Mouse (Mus musculus): ENCODE results near the gene Pde6g. TPM values are rescaled to one million over a fixed set of nuclear protein-coding genes. Genes with fewer than 3 reads are reported as not detected.

Pde6g gene
- total and polyA plus RNA-seq, 3 experiments: 0.52 to 0.76 (median 0.53) TPM

DNA sequence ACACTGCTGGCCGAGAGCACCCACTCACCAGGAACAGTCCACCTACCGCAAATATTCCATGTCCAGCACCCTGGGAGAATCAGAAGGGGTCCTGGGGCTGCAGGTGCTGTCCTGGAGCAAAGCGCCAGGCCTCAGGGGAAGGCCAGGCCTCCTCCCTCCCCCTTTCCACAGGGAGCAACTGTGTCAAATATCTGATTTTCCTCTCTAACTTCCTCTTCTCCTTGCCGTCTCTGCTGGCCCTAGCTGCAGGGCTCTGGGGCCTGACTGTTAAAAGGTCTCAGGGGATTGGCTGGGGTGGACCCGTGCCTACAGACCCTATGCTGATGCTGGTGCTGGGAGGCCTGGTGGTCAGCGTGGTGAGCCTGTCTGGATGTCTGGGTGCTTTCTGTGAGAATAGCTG, 9.2 kb downstream of the Pde6g start:
- Histone ChIP-seq H3K27me3 (ENCODE audit: control insufficient read depth, insufficient read depth, low read length) (no peaks in the 10 kb centered on the region), H3K36me3 (ENCODE audit: control insufficient read depth, insufficient read depth, low read length) (no peaks in the 10 kb centered on the region), H3K79me2 (replicated peaks; ENCODE audit: control insufficient read depth, insufficient read depth, low read length) (no peaks in the 10 kb centered on the region), H3K4me3 (no peak overlapping the region), H3K9ac (ENCODE audit: low read depth, low read length) (no peak overlapping the region), H3K4me1 (ENCODE audit: control insufficient read depth, insufficient read depth, low read length) (no peaks in the 10 kb centered on the region), H3K27ac (no peak overlapping the region)
- DNase-seq: no peak
- WGBS: 64% methylated on average over 6 of the region's 6 CpGs
- TF ChIP-seq POLR2A (IDR thresholded peaks at IDR 0.05; ENCODE audit: insufficient read depth, low read depth, low read length): no peak
- no peak for TF ChIP-seq CTCF (IDR thresholded peaks at IDR 0.05)
- no peak for TF ChIP-seq EP300 (IDR thresholded peaks at IDR 0.05; ENCODE audit: insufficient read depth, low read depth, low read length)
- intact Hi-C loops (cut with DNase I): no loop called here

DNA sequence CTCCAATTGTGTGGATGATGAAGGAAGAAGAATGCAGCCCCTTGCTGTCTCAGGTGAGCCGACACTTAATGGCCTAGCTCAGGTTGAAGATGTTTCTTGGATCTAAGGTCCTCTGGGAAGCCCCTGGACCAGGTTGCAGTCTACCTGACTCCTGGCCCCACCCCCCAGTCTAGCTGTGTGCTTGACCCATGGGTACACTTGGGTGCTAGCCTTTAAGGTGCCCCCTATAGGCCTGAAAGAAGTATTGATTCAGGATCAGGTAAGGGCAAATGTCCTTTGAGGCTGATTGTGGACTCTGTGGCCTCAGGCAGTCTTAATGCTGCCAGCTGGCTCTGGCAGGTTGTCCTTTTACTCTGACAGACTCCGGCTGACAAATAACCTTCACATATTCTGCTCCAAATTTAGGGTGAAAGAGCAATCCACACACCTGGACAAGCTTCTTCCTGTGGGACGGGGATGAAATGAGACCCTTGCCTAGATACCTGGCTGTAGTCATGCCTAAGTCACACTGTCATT, 10.5 kb downstream of the Pde6g start:
- no peak overlapping the region for H3K4me3 ChIP-seq
- TF ChIP-seq POLR2A (IDR thresholded peaks at IDR 0.05; ENCODE audit: insufficient read depth, low read depth, low read length) (no peak), EP300 (IDR thresholded peaks at IDR 0.05; ENCODE audit: insufficient read depth, low read depth, low read length) (no peak), CTCF (IDR thresholded peaks at IDR 0.05) (no peak)
- WGBS: 88% methylated on average over 3 of the region's 3 CpGs
- no peak for DNase-seq
- no peaks in the 10 kb centered on the region for H3K79me2 ChIP-seq (replicated peaks; ENCODE audit: control insufficient read depth, insufficient read depth, low read length)
- H3K27me3 ChIP-seq (ENCODE audit: control insufficient read depth, insufficient read depth, low read length): no peaks in the 10 kb centered on the region
- no peaks in the 10 kb centered on the region for H3K36me3 ChIP-seq (ENCODE audit: control insufficient read depth, insufficient read depth, low read length)
- peaks cover 1% of the 10 kb centered on the region; the same call in 1 of the 2 replicates for H3K4me1 ChIP-seq (ENCODE audit: control insufficient read depth, insufficient read depth, low read length)
- H3K9ac ChIP-seq (ENCODE audit: low read depth, low read length): no peak overlapping the region
- intact Hi-C loops (cut with DNase I): no loop called here
- H3K27ac ChIP-seq: no peak overlapping the region

DNA sequence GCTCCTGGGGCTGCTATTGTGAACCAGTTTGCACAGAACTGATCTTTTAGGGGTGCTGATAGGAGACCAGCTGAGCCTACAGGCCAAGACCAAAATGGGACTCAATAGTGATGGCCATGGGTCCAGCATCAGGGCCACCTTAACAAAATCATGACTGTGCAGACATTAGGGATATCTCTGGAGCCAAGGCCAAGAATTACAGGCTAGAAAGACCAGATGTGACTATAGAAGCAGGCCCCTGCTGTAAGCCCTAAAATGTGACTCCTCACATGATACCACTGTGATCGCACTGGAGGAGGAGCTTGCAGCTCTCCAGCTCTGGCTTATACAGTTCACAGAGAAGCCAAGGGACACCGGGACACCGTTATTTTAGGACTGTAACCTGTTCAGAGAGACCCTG, 11.0 kb downstream of the Pde6g start, which contains the start of gene Tspan10:
Gene Tspan10, plus strand, starts transcription at position 301 of the 400 bp plus-strand sequence.
- Histone ChIP-seq H3K27ac (no peak within 1 kb of the TSS), H3K36me3 (ENCODE audit: control insufficient read depth, insufficient read depth, low read length) (no peaks in the 10 kb centered on the region), H3K9ac (ENCODE audit: low read depth, low read length) (no peak within 1 kb of the TSS), H3K79me2 (replicated peaks; ENCODE audit: control insufficient read depth, insufficient read depth, low read length) (no peaks in the 10 kb centered on the region), H3K4me1 (ENCODE audit: control insufficient read depth, insufficient read depth, low read length) (peaks cover 1% of the 10 kb centered on the region; the same call in 1 of the 2 replicates), H3K4me3 (no peak within 1 kb of the TSS), H3K27me3 (ENCODE audit: control insufficient read depth, insufficient read depth, low read length) (no peaks in the 10 kb centered on the region)
- no peak for DNase-seq
- intact Hi-C loops (cut with DNase I): no loop called here
- whole genome bisulfite sequencing: 86% methylated on average over 3 of the region's 3 CpGs
- no peak for TF ChIP-seq CTCF (IDR thresholded peaks at IDR 0.05)
- TF ChIP-seq POLR2A (IDR thresholded peaks at IDR 0.05; ENCODE audit: insufficient read depth, low read depth, low read length): no peak
- no peak for TF ChIP-seq EP300 (IDR thresholded peaks at IDR 0.05; ENCODE audit: insufficient read depth, low read depth, low read length)

DNA sequence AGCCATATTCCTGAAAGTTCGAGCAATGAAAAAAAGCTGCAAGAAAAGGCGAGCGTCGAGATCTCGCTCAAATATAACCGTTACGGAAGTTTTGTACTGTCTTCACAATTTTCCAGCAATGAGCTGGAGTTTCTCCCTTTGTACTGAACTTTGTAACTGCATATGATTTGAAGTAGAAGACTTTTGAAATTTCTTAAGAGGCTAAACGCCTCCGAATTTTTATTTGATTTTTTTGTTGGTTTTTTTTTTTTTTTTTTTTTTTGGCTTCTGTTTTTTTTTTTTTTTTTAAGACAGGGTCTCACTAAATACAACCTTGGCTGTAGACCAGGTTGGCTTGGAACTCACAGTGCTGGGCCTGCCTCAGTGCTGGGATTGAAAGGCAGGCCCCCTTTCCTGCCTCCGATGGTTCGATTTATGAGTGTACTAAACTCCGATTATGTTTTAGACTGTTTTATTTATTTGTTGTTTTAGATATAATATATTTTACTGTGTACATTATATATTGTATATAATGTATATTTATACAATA, 15.4 kb downstream of the Pde6g start:
- Histone ChIP-seq H3K79me2 (replicated peaks; ENCODE audit: control insufficient read depth, insufficient read depth, low read length) (peaks cover 9% of the 10 kb centered on the region), H3K4me3 (peak overlapping the region; percentile 80), H3K36me3 (ENCODE audit: control insufficient read depth, insufficient read depth, low read length) (peaks cover 7% of the 10 kb centered on the region), H3K9ac (ENCODE audit: low read depth, low read length) (peak overlapping the region; percentile 74), H3K27me3 (ENCODE audit: control insufficient read depth, insufficient read depth, low read length) (no peaks in the 10 kb centered on the region), H3K4me1 (ENCODE audit: control insufficient read depth, insufficient read depth, low read length) (peaks cover 5% of the 10 kb centered on the region), H3K27ac (peak overlapping the region; percentile 89)
- DNase-seq: no peak
- intact Hi-C loops (cut with DNase I): loop anchor here (2.0 kb wide), 1 partner anchor 19 kb away; no protein-coding TSS in a partner anchor
- 0 out of 2 replicates have a peak, but pooled peaks have one; percentile 2 for TF ChIP-seq EP300 (IDR thresholded peaks at IDR 0.05; ENCODE audit: insufficient read depth, low read depth, low read length)
- TF ChIP-seq CTCF (IDR thresholded peaks at IDR 0.05): no peak
- WGBS: 24% methylated on average over 12 of the region's 12 CpGs

DNA sequence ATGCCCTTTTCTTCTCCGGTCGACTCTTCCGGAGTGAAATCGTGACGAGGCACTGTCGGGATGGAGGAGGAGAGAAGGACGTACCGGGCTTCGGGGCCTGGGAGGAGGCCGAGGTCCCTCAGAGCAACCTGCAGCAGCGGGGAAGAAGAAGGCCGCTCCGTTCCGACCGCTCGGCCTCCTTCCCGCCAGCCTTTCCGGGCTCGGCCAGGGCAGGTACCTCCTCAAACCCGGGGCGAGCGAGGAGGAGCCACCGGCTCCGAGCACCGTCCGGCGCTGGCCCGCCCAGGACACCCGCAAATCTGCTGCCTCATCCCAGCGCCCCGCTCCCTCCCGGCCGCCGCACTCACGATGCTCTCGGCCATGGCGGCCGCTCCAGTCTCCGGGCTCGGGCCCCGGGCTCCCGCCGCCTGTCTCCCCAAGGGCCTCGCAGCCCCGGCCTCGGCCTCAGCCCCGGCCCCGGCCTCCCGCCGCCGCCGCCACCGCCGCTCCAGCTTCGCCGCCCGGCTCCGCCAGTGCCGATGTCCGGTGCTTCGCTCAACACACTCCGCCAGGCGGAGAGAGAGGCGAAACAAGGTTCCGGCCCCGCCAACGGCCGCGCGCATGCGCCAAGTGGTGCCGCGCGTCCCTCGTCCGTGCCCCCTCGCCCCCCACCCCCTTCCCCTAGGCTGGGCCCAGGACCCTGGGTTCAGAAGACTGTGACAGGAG, 16.0 kb downstream of the Pde6g start, which contains the start of gene Nploc4:
Gene Nploc4, minus strand, starts transcription at position 557 of the 705 bp plus-strand sequence.
- under 1% methylated on average over 68 of the region's 77 CpGs for WGBS
- peak; percentile 90 to 95 for DNase-seq
- H3K4me1 ChIP-seq (ENCODE audit: control insufficient read depth, insufficient read depth, low read length): peaks cover 5% of the 10 kb centered on the region
- H3K9ac ChIP-seq (ENCODE audit: low read depth, low read length): peak within 1 kb of the TSS; percentile 97
- intact Hi-C loops (cut with DNase I): loop anchor here (2.0 kb wide), 1 partner anchor 19 kb away; no protein-coding TSS in a partner anchor
- peak; percentile 50; the same call in 1 of the 2 replicates for TF ChIP-seq POLR2A (IDR thresholded peaks at IDR 0.05; ENCODE audit: insufficient read depth, low read depth, low read length)
- 0 out of 2 replicates have a peak, but pooled peaks have one; percentile 11 for TF ChIP-seq EP300 (IDR thresholded peaks at IDR 0.05; ENCODE audit: insufficient read depth, low read depth, low read length)
- TF ChIP-seq CTCF (IDR thresholded peaks at IDR 0.05): peak; percentile 51
- no peaks in the 10 kb centered on the region for H3K27me3 ChIP-seq (ENCODE audit: control insufficient read depth, insufficient read depth, low read length)
- peak within 1 kb of the TSS; percentile 80 for H3K4me3 ChIP-seq
- H3K79me2 ChIP-seq (replicated peaks; ENCODE audit: control insufficient read depth, insufficient read depth, low read length): peaks cover 10% of the 10 kb centered on the region
- peak within 1 kb of the TSS; percentile 89 for H3K27ac ChIP-seq
- H3K36me3 ChIP-seq (ENCODE audit: control insufficient read depth, insufficient read depth, low read length): peaks cover 7% of the 10 kb centered on the region
